Mouse (Mus musculus) fat pad, adult 2 months (tissue): ENCODE results near the gene Zranb2.

Experiments
- DNase-seq: peaks from one replicate; pipeline ENCODE4 v3.0.0-alpha.2; 2011; ENCODE audit warnings: low read depth, low spot score; ENCODE audit errors: extremely low read depth

Zranb2 gene

GRCm38 (mm10) chr3:157533964-157534785 lies at the start of gene Zranb2:
Gene Zranb2, plus strand, starts transcription at chr3:157534160.
- no peak for DNase-seq

GRCm38 (mm10) chr3:157492043-157492442 lies 41.9 kb upstream of the Zranb2 start:
- DNase-seq, result no peak

- no peak for DNase-seq
Observed at GRCm38 (mm10) chr3:157502216-157502615, 31.7 kb upstream of the Zranb2 start.

- DNase-seq, result no peak
Observed at GRCm38 (mm10) chr3:157514116-157514796, 19.7 kb upstream of the Zranb2 start.

GRCm38 (mm10) chr3:157516471-157516870 lies 17.5 kb upstream of the Zranb2 start:
- DNase-seq, result no peak

GRCm38 (mm10) chr3:157517992-157518391 lies 16.0 kb upstream of the Zranb2 start:
- DNase-seq, result no peak

GRCm38 (mm10) chr3:157520433-157520832 lies 13.5 kb upstream of the Zranb2 start:
- no peak for DNase-seq

- DNase-seq, result no peak
Observed at GRCm38 (mm10) chr3:157523834-157524233, 10.1 kb upstream of the Zranb2 start.

- DNase-seq, result no peak
Observed at GRCm38 (mm10) chr3:157531585-157531984, 2.4 kb upstream of the Zranb2 start.

GRCm38 (mm10) chr3:157534786-157535415 lies 941 bp downstream of the Zranb2 start:
- no peak for DNase-seq

GRCm38 (mm10) chr3:157549323-157549722 lies 15.4 kb downstream of the Zranb2 start:
- no peak for DNase-seq

GRCm38 (mm10) chr3:157549758-157550600 lies 16.0 kb downstream of the Zranb2 start:
- DNase-seq, result no peak

- no peak for DNase-seq
Observed at GRCm38 (mm10) chr3:157565196-157565595, 31.2 kb downstream of the Zranb2 start.

- no peak for DNase-seq
Observed at GRCm38 (mm10) chr3:157566725-157567565, 33.0 kb downstream of the Zranb2 start, which contains the start of gene Ptger3. Gene Ptger3, plus strand, starts transcription at chr3:157566892.

GRCm38 (mm10) chr3:157567566-157568132 lies 33.7 kb downstream of the Zranb2 start:
- no peak for DNase-seq

- DNase-seq, result no peak
Observed at GRCm38 (mm10) chr3:157572011-157572410, 38.1 kb downstream of the Zranb2 start.

GRCm38 (mm10) chr3:157575441-157576342 lies 41.7 kb downstream of the Zranb2 start:
- DNase-seq, result no peak

- no peak for DNase-seq
Observed at GRCm38 (mm10) chr3:157576343-157576722, 42.4 kb downstream of the Zranb2 start.

- no peak for DNase-seq
Observed at GRCm38 (mm10) chr3:157576862-157577261, 42.9 kb downstream of the Zranb2 start.
